Mouse (Mus musculus): ENCODE results near the gene Fcho1. TPM values are rescaled to one million over a fixed set of nuclear protein-coding genes. Genes with fewer than 3 reads are reported as not detected.
A peak's percentile ranks its signal among the peaks of the same experiment; 100 is the strongest.
"Not testable (repeated sequence)": the region's sequence is repeated elsewhere in the genome, so short reads cannot be mapped to it uniquely, and the experiment has no call there.

Gene Fcho1
- polyA plus RNA-seq, 1 experiment = not detected

GRCm38 (mm10) chr8:71702923-71703322 is 22.6 kb downstream of the Fcho1 start:
- no peak overlapping the region for H3K4me3 ChIP-seq (ENCODE audit: insufficient read depth, low read depth, low read length)
- no peak overlapping the region for H3K27ac ChIP-seq (replicated peaks; ENCODE audit: low read depth, low read length)
- no peaks in the 10 kb centered on the region for H3K4me1 ChIP-seq (ENCODE audit: control insufficient read depth, insufficient read depth, insufficient read length, low read length)

GRCm38 (mm10) chr8:71702087-71702432 is 23.5 kb downstream of the Fcho1 start:
- Histone ChIP-seq H3K27ac (replicated peaks; ENCODE audit: low read depth, low read length) (0 out of 2 replicates have a peak overlapping the region, but pooled peaks have one; percentile 55), H3K4me1 (ENCODE audit: control insufficient read depth, insufficient read depth, insufficient read length, low read length) (no peaks in the 10 kb centered on the region), H3K4me3 (ENCODE audit: insufficient read depth, low read depth, low read length) (peak overlapping the region; percentile 34)

DNA sequence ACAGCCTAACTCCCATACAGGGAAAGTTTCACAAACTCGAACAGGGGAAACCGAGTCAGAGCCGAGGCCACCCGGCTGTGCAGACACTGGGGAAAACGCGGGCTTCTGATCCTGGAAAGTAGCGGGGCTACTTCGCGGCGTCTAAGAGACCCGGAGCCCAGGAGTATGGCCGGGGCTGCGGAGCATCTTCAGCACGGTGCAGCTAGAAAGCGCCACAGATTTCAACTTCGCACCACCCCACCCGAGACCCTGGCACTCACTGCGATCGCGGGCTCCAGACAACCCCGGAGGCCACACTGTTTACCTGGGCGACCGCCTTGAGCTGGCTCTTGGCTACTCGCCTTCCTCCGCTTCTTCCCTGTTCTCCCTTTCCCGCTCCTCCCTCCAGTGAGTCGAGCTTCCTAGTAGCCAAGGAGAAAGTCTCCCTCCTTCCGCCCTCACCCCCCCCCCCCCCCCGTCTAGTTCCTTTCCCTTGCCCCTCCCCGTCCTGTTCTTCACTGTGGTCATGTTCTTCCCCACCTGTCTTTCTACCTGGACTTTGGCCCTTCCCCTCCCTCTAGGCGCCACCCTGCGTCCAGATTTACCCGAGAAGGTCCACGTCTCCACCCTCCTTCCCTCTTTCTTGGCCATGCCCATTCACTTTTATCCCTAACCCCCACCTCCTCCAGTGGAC is 24.0 kb downstream of the Fcho1 start, which contains the start of gene B3gnt3:
Gene B3gnt3, minus strand, starts transcription at position 376 of the 673 bp plus-strand sequence.
- Histone ChIP-seq H3K4me1 (ENCODE audit: control insufficient read depth, insufficient read depth, insufficient read length, low read length) (no peaks in the 10 kb centered on the region), H3K27ac (replicated peaks; ENCODE audit: low read depth, low read length) (peak within 1 kb of the TSS; percentile 94)

GRCm38 (mm10) chr8:71700493-71701269 is 24.8 kb downstream of the Fcho1 start:
- Histone ChIP-seq H3K4me1 (ENCODE audit: control insufficient read depth, insufficient read depth, insufficient read length, low read length) (no peaks in the 10 kb centered on the region), H3K27ac (replicated peaks; ENCODE audit: low read depth, low read length) (peak overlapping the region; percentile 94), H3K4me3 (ENCODE audit: insufficient read depth, low read depth, low read length) (peak overlapping the region; percentile 83)

More for the DNA sequence above, 24.0 kb downstream of the Fcho1 start, which contains the start of gene B3gnt3:
- peak within 1 kb of the TSS; percentile 83 for H3K4me3 ChIP-seq (ENCODE audit: insufficient read depth, low read depth, low read length)

- not testable (repeated sequence) for H3K4me1 ChIP-seq (ENCODE audit: control insufficient read depth, insufficient read depth, insufficient read length, low read length); H3K27ac ChIP-seq (replicated peaks; ENCODE audit: low read depth, low read length); H3K4me3 ChIP-seq (ENCODE audit: insufficient read depth, low read depth, low read length)
Observed at GRCm38 (mm10) chr8:71695456-71695855, 30.1 kb downstream of the Fcho1 start.

- Histone ChIP-seq H3K4me3 (ENCODE audit: insufficient read depth, low read depth, low read length) (no peak overlapping the region), H3K27ac (replicated peaks; ENCODE audit: low read depth, low read length) (no peak overlapping the region), H3K4me1 (ENCODE audit: control insufficient read depth, insufficient read depth, insufficient read length, low read length) (no peaks in the 10 kb centered on the region; the same call in 1 of the 2 replicates)
Observed at GRCm38 (mm10) chr8:71693166-71694041, 32.1 kb downstream of the Fcho1 start.

DNA sequence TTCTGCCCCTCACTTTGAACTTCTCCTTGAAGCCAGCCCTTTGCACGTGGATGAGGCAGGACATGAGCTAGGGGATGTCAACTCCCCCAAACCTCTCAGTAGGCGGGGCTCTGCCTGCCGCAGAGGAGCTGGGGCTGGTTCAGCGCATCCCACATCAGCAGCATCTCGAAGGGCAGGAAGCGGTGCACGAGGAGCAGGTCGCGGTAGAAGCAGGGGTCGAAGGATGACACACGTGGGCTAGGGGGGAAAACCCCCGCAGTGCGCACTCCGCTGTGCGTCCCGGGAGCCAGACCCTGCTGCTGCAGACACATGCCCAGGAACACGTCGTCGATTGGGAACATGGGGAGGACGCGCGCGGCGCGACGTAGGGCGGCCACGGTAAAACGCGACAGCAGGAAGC is 33.0 kb downstream of the Fcho1 start:
- no peak overlapping the region for H3K27ac ChIP-seq (replicated peaks; ENCODE audit: low read depth, low read length)

GRCm38 (mm10) chr8:71689028-71689427 is 36.5 kb downstream of the Fcho1 start, which contains the start of gene Insl3:
TSS of gene Insl3 (plus strand) at chr8:71689214.
- H3K4me1 ChIP-seq (ENCODE audit: control insufficient read depth, insufficient read depth, insufficient read length, low read length) = no peaks in the 10 kb centered on the region; the same call in 1 of the 2 replicates

More for the DNA sequence above, 33.0 kb downstream of the Fcho1 start:
- no peak overlapping the region for H3K4me3 ChIP-seq (ENCODE audit: insufficient read depth, low read depth, low read length)
- no peaks in the 10 kb centered on the region; the same call in 1 of the 2 replicates for H3K4me1 ChIP-seq (ENCODE audit: control insufficient read depth, insufficient read depth, insufficient read length, low read length)

GRCm38 (mm10) chr8:71687616-71688015 is 37.9 kb downstream of the Fcho1 start:
- Histone ChIP-seq H3K4me1 (ENCODE audit: control insufficient read depth, insufficient read depth, insufficient read length, low read length) (no peaks in the 10 kb centered on the region; the same call in 1 of the 2 replicates), H3K4me3 (ENCODE audit: insufficient read depth, low read depth, low read length) (no peak overlapping the region)

More at GRCm38 (mm10) chr8:71689028-71689427, 36.5 kb downstream of the Fcho1 start, which contains the start of gene Insl3:
- Histone ChIP-seq H3K27ac (replicated peaks; ENCODE audit: low read depth, low read length) (no peak within 1 kb of the TSS), H3K4me3 (ENCODE audit: insufficient read depth, low read depth, low read length) (no peak within 1 kb of the TSS)

DNA sequence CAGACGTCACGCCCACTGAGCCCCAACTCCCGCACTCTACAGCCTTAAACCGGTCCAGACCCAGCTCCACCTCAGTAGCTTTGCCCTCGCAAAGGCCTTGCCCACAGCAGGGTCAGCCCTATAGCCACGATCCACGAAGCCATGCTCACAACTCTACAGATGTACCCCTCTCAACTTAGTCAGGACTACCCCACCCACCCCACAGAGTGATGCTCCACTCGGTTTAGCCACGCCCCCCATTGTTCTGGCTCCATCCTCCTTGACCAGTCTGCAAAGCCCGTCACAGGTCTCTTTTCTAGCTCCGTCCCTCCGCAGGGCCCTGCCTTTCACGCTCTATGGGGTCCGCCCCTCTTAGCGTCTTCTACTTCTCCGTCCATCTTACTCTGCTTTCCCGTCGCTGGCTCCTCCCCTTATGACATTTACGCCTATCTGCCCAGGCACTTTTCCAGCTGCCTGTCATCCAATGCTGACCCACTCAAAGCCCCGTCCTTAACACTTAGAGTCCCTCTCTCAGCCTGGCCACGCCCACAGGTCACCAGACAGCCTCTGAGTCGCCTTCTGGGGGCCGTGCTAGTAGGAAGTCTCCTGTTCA is 39.3 kb downstream of the Fcho1 start:
- H3K27ac ChIP-seq (replicated peaks; ENCODE audit: low read depth, low read length) = no peak overlapping the region
- H3K4me3 ChIP-seq (ENCODE audit: insufficient read depth, low read depth, low read length) = no peak overlapping the region
- no peaks in the 10 kb centered on the region; the same call in 1 of the 2 replicates for H3K4me1 ChIP-seq (ENCODE audit: control insufficient read depth, insufficient read depth, insufficient read length, low read length)

More at GRCm38 (mm10) chr8:71687616-71688015, 37.9 kb downstream of the Fcho1 start:
- no peak overlapping the region for H3K27ac ChIP-seq (replicated peaks; ENCODE audit: low read depth, low read length)

DNA sequence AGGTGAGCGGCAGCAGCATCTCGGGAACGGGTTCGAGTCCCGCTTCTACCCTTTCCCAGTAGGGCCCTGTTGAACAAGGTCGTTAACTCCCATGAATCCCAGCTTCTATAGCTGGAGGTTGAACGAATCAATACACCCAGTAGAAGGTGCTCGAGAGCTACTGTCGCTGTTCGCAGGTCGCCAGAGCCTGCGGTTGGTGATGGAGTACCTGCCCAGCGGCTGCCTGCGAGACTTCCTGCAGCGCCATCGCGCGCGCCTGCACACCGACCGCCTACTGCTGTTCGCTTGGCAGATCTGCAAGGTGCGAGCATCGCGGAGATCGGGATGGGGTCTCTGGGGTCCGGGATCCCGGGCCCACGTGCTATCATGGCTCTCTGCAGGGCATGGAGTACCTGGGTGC is 39.9 kb downstream of the Fcho1 start:
- Histone ChIP-seq H3K4me1 (ENCODE audit: control insufficient read depth, insufficient read depth, insufficient read length, low read length) (peaks cover 3% of the 10 kb centered on the region; the same call in 1 of the 2 replicates), H3K4me3 (ENCODE audit: insufficient read depth, low read depth, low read length) (no peak overlapping the region)

GRCm38 (mm10) chr8:71684701-71685100 is 40.8 kb downstream of the Fcho1 start:
- Histone ChIP-seq H3K27ac (replicated peaks; ENCODE audit: low read depth, low read length) (no peak overlapping the region), H3K4me3 (ENCODE audit: insufficient read depth, low read depth, low read length) (no peak overlapping the region), H3K4me1 (ENCODE audit: control insufficient read depth, insufficient read depth, insufficient read length, low read length) (peaks cover 6% of the 10 kb centered on the region; the same call in 1 of the 2 replicates)

More for the DNA sequence above, 39.9 kb downstream of the Fcho1 start:
- H3K27ac ChIP-seq (replicated peaks; ENCODE audit: low read depth, low read length) = no peak overlapping the region

DNA sequence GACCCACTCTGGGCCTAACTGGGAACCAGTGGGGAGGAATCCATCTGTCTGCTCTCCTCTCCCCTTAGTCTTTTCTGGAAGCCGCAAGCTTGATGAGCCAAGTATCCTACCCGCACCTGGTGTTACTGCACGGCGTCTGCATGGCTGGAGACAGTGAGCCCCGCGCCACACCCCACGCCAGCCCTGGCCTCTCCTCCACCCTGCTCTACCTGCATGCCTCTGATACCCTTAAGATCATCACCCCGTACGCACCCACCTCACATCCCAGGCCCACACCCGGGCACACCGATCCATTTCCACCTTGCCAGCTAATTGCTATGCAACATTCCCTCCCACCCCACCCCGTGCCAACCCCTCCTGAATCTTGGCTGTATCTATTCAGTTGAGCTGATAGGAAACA is 42.7 kb downstream of the Fcho1 start:
- peaks cover 19% of the 10 kb centered on the region for H3K4me1 ChIP-seq (ENCODE audit: control insufficient read depth, insufficient read depth, insufficient read length, low read length)
- no peak overlapping the region for H3K4me3 ChIP-seq (ENCODE audit: insufficient read depth, low read depth, low read length)

GRCm38 (mm10) chr8:71681369-71681915 is 44.1 kb downstream of the Fcho1 start:
- H3K27ac ChIP-seq (replicated peaks; ENCODE audit: low read depth, low read length) = no peak overlapping the region
- no peak overlapping the region for H3K4me3 ChIP-seq (ENCODE audit: insufficient read depth, low read depth, low read length)
- peaks cover 24% of the 10 kb centered on the region for H3K4me1 ChIP-seq (ENCODE audit: control insufficient read depth, insufficient read depth, insufficient read length, low read length)

More for the DNA sequence above, 42.7 kb downstream of the Fcho1 start:
- no peak overlapping the region for H3K27ac ChIP-seq (replicated peaks; ENCODE audit: low read depth, low read length)
